Mouse (Mus musculus): Measurements from ENCODE around the gene Tpsg1.

The Tpsg1 gene

GRCm38 (mm10) chr17:25368973-25369372, at the start of gene Tpsg1:
Tpsg1 (plus strand) TSS chr17:25369273.
- in situ Hi-C loops (cut with MseI, MboI), result no loop called here

- in situ Hi-C loops (cut with MseI, MboI), result no loop called here
Measured at GRCm38 (mm10) chr17:25320819-25321218, 48.3 kb upstream of the Tpsg1 start.

GRCm38 (mm10) chr17:25322930-25323329, 46.1 kb upstream of the Tpsg1 start:
- in situ Hi-C loops (cut with MseI, MboI), result no loop called here

GRCm38 (mm10) chr17:25332321-25332720, 36.8 kb upstream of the Tpsg1 start:
- in situ Hi-C loops (cut with MseI, MboI), result no loop called here

GRCm38 (mm10) chr17:25333943-25334342, 35.1 kb upstream of the Tpsg1 start:
- in situ Hi-C loops (cut with MseI, MboI), result no loop called here

GRCm38 (mm10) chr17:25338218-25338617, 30.9 kb upstream of the Tpsg1 start:
- in situ Hi-C loops (cut with MseI, MboI), result no loop called here

GRCm38 (mm10) chr17:25340003-25340402, 29.1 kb upstream of the Tpsg1 start:
- in situ Hi-C loops (cut with MseI, MboI), result no loop called here

- in situ Hi-C loops (cut with MseI, MboI), result no loop called here
Measured at GRCm38 (mm10) chr17:25341490-25341889, 27.6 kb upstream of the Tpsg1 start.

- in situ Hi-C loops (cut with MseI, MboI), result no loop called here
Measured at GRCm38 (mm10) chr17:25345462-25345861, 23.6 kb upstream of the Tpsg1 start, which contains the start of gene Tpsab1. Tpsab1 (minus strand) TSS chr17:25345562.

- in situ Hi-C loops (cut with MseI, MboI), result no loop called here
Measured at GRCm38 (mm10) chr17:25361291-25361690, 7.8 kb upstream of the Tpsg1 start.

- in situ Hi-C loops (cut with MseI, MboI), result no loop called here
Measured at GRCm38 (mm10) chr17:25363726-25364125, 5.3 kb upstream of the Tpsg1 start.

- in situ Hi-C loops (cut with MseI, MboI), result no loop called here
Measured at GRCm38 (mm10) chr17:25366005-25366404, 3.1 kb upstream of the Tpsg1 start, which contains the start of gene Tpsb2. Tpsb2 (plus strand) TSS chr17:25366305.

GRCm38 (mm10) chr17:25372491-25372890, 3.4 kb downstream of the Tpsg1 start:
- in situ Hi-C loops (cut with MseI, MboI), result no loop called here

GRCm38 (mm10) chr17:25374011-25374410, 4.9 kb downstream of the Tpsg1 start:
- in situ Hi-C loops (cut with MseI, MboI), result no loop called here

- in situ Hi-C loops (cut with MseI, MboI), result no loop called here
Measured at GRCm38 (mm10) chr17:25394526-25394925, 25.5 kb downstream of the Tpsg1 start.

- in situ Hi-C loops (cut with MseI, MboI), result loop anchor here in 1 of 2 experiments (5.0 kb wide), 1 partner anchor 74 kb away; no protein-coding TSS in a partner anchor
Measured at GRCm38 (mm10) chr17:25397804-25398519, 28.9 kb downstream of the Tpsg1 start.

- in situ Hi-C loops (cut with MseI, MboI), result loop anchor here in 1 of 2 experiments (5.0 kb wide), 1 partner anchor 74 kb away; no protein-coding TSS in a partner anchor
Measured at GRCm38 (mm10) chr17:25398520-25398838, 29.4 kb downstream of the Tpsg1 start.

GRCm38 (mm10) chr17:25400443-25400842, 31.4 kb downstream of the Tpsg1 start:
- in situ Hi-C loops (cut with MseI, MboI), result loop anchor here in 1 of 2 experiments (5.0 kb wide), 1 partner anchor 72 kb away; no protein-coding TSS in a partner anchor

- in situ Hi-C loops (cut with MseI, MboI), result loop anchor here in 1 of 2 experiments (5.0 kb wide), 1 partner anchor 71 kb away; no protein-coding TSS in a partner anchor
Measured at GRCm38 (mm10) chr17:25401491-25401890, 32.4 kb downstream of the Tpsg1 start.

GRCm38 (mm10) chr17:25402224-25402623, 33.2 kb downstream of the Tpsg1 start:
- in situ Hi-C loops (cut with MseI, MboI), result loop anchor here in 1 of 2 experiments (5.0 kb wide), 1 partner anchor 70 kb away; no protein-coding TSS in a partner anchor

- in situ Hi-C loops (cut with MseI, MboI), result loop anchor here in 1 of 2 experiments (5.0 kb wide), 1 partner anchor 68 kb away; no protein-coding TSS in a partner anchor
Measured at GRCm38 (mm10) chr17:25404190-25404589, 35.1 kb downstream of the Tpsg1 start.

GRCm38 (mm10) chr17:25405224-25405895, 36.3 kb downstream of the Tpsg1 start:
- in situ Hi-C loops (cut with MseI, MboI), result no loop called here
